Mouse (Mus musculus): Measurements from ENCODE around the gene Synpo2. TPM values are rescaled to one million over a fixed set of nuclear protein-coding genes. Genes with fewer than 3 reads are reported as not detected.

Gene Synpo2
- polyA plus RNA-seq, 2 experiments: 0.03 to 0.04 TPM

DNA sequence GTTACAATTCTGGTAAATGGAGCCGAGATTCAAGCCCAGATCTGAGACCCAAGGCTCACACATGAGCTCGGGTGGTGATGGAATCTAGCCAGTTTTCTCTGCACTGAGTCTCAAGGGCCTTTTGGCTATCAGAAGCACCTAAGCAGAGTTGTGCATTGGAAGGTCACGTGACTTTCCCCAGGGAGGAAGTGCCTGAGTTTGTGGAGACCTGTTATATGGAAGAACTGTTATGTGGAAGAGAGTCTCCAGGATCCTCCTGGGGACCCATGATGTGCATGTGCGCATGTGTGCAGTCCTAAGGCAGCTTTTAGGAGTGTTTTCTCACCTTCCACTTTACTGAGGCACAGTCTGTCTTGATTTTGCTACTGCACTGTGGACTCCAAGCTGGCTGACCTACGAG is 63.8 kb downstream of the Synpo2 start:
- Histone ChIP-seq H3K9me3 (ENCODE audit: control insufficient read depth, low read length) (no peaks in the 10 kb centered on the region), H3K4me2 (ENCODE audit: low read depth) (no peak overlapping the region), H3K36me3 (replicated peaks; ENCODE audit: control insufficient read depth, insufficient read depth, low read depth) (no peaks in the 10 kb centered on the region), H3K9ac (replicated peaks) (no peak overlapping the region), H3K27ac (no peak overlapping the region), H3K4me1 (replicated peaks; ENCODE audit: control insufficient read depth in 2 of 2, insufficient read depth in 2 of 2, low read length in 1 of 2) (no peaks in the 10 kb centered on the region), H3K4me3 (ENCODE audit: insufficient read depth in 1 of 2, low read depth in 2 of 2, low read length in 2 of 2) (no peak overlapping the region), H3K27me3 (ENCODE audit: control insufficient read depth, insufficient read depth, low read length) (no peaks in the 10 kb centered on the region)
- 53% methylated on average over 5 of the region's 5 CpGs for WGBS (ENCODE audit: insufficient replicate concordance)
- DNase-seq (ENCODE audit: low read depth in 3 of 3, low spot score in 3 of 3) (no peak), ATAC-seq (ENCODE audit: insufficient read depth) (no peak)
- TF ChIP-seq CTCF (IDR thresholded peaks at IDR 0.05; ENCODE audit: low read depth): no peak
- no peak for TF ChIP-seq EP300 (IDR thresholded peaks at IDR 0.05; ENCODE audit: low read depth)

DNA sequence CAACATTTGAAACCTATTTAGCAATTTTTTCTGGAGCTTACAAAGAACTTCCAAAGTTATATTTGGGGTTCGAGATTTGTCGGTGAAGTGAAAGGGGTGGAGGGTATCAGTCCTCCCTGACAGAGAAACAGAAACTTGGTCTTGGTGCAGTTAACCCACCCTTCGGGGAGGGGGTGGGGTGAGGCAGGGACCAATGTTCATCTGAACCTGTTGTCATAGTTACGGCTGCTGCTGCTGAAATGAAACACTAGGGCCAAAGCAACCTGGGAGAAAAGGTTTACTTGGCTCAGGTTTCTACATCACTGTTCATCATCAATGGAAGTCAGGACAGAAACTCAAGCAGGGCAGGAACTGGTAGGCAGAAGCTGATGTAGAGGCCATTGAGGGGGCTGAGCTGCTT is 66.6 kb downstream of the Synpo2 start:
- TF ChIP-seq EP300 (IDR thresholded peaks at IDR 0.05; ENCODE audit: low read depth): no peak
- Histone ChIP-seq H3K4me1 (replicated peaks; ENCODE audit: control insufficient read depth in 2 of 2, insufficient read depth in 2 of 2, low read length in 1 of 2) (no peaks in the 10 kb centered on the region; a peak in 1 of 4 replicates), H3K36me3 (replicated peaks; ENCODE audit: control insufficient read depth, insufficient read depth, low read depth) (no peaks in the 10 kb centered on the region), H3K4me3 (ENCODE audit: insufficient read depth in 1 of 2, low read depth in 2 of 2, low read length in 2 of 2) (no peak overlapping the region), H3K9me3 (ENCODE audit: control insufficient read depth, low read length) (no peaks in the 10 kb centered on the region), H3K4me2 (ENCODE audit: low read depth) (no peak overlapping the region), H3K27ac (no peak overlapping the region), H3K9ac (replicated peaks) (no peak overlapping the region), H3K27me3 (ENCODE audit: control insufficient read depth, insufficient read depth, low read length) (no peaks in the 10 kb centered on the region)
- WGBS (ENCODE audit: insufficient replicate concordance): 50% methylated on average over 4 of the region's 4 CpGs
- DNase-seq (ENCODE audit: low read depth in 3 of 3, low spot score in 3 of 3) (no peak), ATAC-seq (ENCODE audit: insufficient read depth) (no peak)

- Histone ChIP-seq H3K4me1 (replicated peaks; ENCODE audit: control insufficient read depth in 2 of 2, insufficient read depth in 2 of 2, low read length in 1 of 2) (peaks cover 0 to 3% of the 10 kb centered on the region in 2 experiments; a peak in 2 of 4 replicates), H3K27ac (no peak overlapping the region), H3K9ac (replicated peaks) (no peak overlapping the region), H3K9me3 (ENCODE audit: control insufficient read depth, low read length) (no peaks in the 10 kb centered on the region), H3K4me3 (ENCODE audit: insufficient read depth in 1 of 2, low read depth in 2 of 2, low read length in 2 of 2) (no peak overlapping the region), H3K36me3 (replicated peaks; ENCODE audit: control insufficient read depth, insufficient read depth, low read depth) (no peaks in the 10 kb centered on the region), H3K27me3 (ENCODE audit: control insufficient read depth, insufficient read depth, low read length) (no peaks in the 10 kb centered on the region), H3K4me2 (ENCODE audit: low read depth) (no peak overlapping the region)
- peak; percentile 79 for TF ChIP-seq CTCF (IDR thresholded peaks at IDR 0.05; ENCODE audit: low read depth)
- no peak for TF ChIP-seq EP300 (IDR thresholded peaks at IDR 0.05; ENCODE audit: low read depth)
- ATAC-seq (ENCODE audit: insufficient read depth) (no peak), DNase-seq (ENCODE audit: low read depth in 3 of 3, low spot score in 3 of 3) (peak in 2 of 3 experiments; percentile 24 to 32)
- WGBS (ENCODE audit: insufficient replicate concordance): 6% methylated on average over 5 of the region's 5 CpGs
These were observed 67.1 kb downstream of the Synpo2 start for GRCm38 (mm10) chr3:123168815-123169214.

GRCm38 (mm10) chr3:123166450-123166849 is 69.5 kb downstream of the Synpo2 start:
- Histone ChIP-seq H3K4me2 (ENCODE audit: low read depth) (no peak overlapping the region), H3K9me3 (ENCODE audit: control insufficient read depth, low read length) (no peaks in the 10 kb centered on the region), H3K36me3 (replicated peaks; ENCODE audit: control insufficient read depth, insufficient read depth, low read depth) (no peaks in the 10 kb centered on the region), H3K27me3 (ENCODE audit: control insufficient read depth, insufficient read depth, low read length) (no peaks in the 10 kb centered on the region), H3K4me3 (ENCODE audit: insufficient read depth in 1 of 2, low read depth in 2 of 2, low read length in 2 of 2) (no peak overlapping the region), H3K9ac (replicated peaks) (no peak overlapping the region), H3K4me1 (replicated peaks; ENCODE audit: control insufficient read depth in 2 of 2, insufficient read depth in 2 of 2, low read length in 1 of 2) (peaks cover 0 to 3% of the 10 kb centered on the region in 2 experiments; a peak in 2 of 4 replicates), H3K27ac (no peak overlapping the region)
- no peak for DNase-seq (ENCODE audit: low read depth in 3 of 3, low spot score in 3 of 3)
- no peak for ATAC-seq (ENCODE audit: insufficient read depth)
- no peak for TF ChIP-seq CTCF (IDR thresholded peaks at IDR 0.05; ENCODE audit: low read depth)
- WGBS (ENCODE audit: insufficient replicate concordance): 47% methylated on average over 5 of the region's 5 CpGs

GRCm38 (mm10) chr3:123164183-123164582 is 71.8 kb downstream of the Synpo2 start:
- ATAC-seq (ENCODE audit: insufficient read depth): no peak
- Histone ChIP-seq H3K4me3 (ENCODE audit: insufficient read depth in 1 of 2, low read depth in 2 of 2, low read length in 2 of 2) (no peak overlapping the region), H3K27ac (no peak overlapping the region), H3K9me3 (ENCODE audit: control insufficient read depth, low read length) (no peaks in the 10 kb centered on the region), H3K4me1 (replicated peaks; ENCODE audit: control insufficient read depth in 2 of 2, insufficient read depth in 2 of 2, low read length in 1 of 2) (peaks cover 0 to 3% of the 10 kb centered on the region in 2 experiments; a peak in 2 of 4 replicates), H3K4me2 (ENCODE audit: low read depth) (no peak overlapping the region), H3K27me3 (ENCODE audit: control insufficient read depth, insufficient read depth, low read length) (no peaks in the 10 kb centered on the region), H3K9ac (replicated peaks) (no peak overlapping the region), H3K36me3 (replicated peaks; ENCODE audit: control insufficient read depth, insufficient read depth, low read depth) (no peaks in the 10 kb centered on the region)
- no peak for TF ChIP-seq CTCF (IDR thresholded peaks at IDR 0.05; ENCODE audit: low read depth)
- no peak for TF ChIP-seq EP300 (IDR thresholded peaks at IDR 0.05; ENCODE audit: low read depth)
- DNase-seq (ENCODE audit: low read depth in 3 of 3, low spot score in 3 of 3): no peak
- WGBS (ENCODE audit: insufficient replicate concordance): 32% methylated on average over 1 of the region's 1 CpGs

All from liver, embryonic 14.5 days (tissue).